Comparison of ENCODE assay signal across 6 mouse cellular contexts in genomic region chr14:46754371-46754770, GRCm38 (mm10). TPM values are rescaled to one million over a fixed set of nuclear protein-coding genes. Genes with fewer than 3 reads are reported as not detected.
DNase-seq lines count a peak whose midpoint lies in the region; TF ChIP-seq lines count a peak whose summit lies in the region.
"Not testable (repeated sequence)": the region's sequence is repeated elsewhere in the genome, so short reads cannot be mapped to it uniquely, and the experiment has no call there.

No protein-coding gene starts in this region.

- not testable (repeated sequence) for H3K27ac ChIP-seq in kidney, adult 2 months (ENCODE audit: insufficient read depth, low read depth, low read length)

- not testable (repeated sequence) for H3K4me3 ChIP-seq in kidney, adult 2 months (ENCODE audit: insufficient read depth, low read depth, low read length)

- not testable (repeated sequence) for TF ChIP-seq CTCF in kidney, adult 2 months (conservative IDR thresholded peaks at IDR 0.05; ENCODE audit: insufficient read depth, insufficient read length, low read depth, low read length)

- H3K36me3 ChIP-seq in kidney, adult 2 months (ENCODE audit: control insufficient read depth, insufficient read depth, low read length), result not testable (repeated sequence)

- WGBS in kidney, adult 2 months, result 65% methylated on average over 9 of the region's 10 CpGs

- H3K27me3 ChIP-seq in kidney, adult 2 months (replicated peaks; ENCODE audit: control insufficient read depth, insufficient read depth, low read length), result not testable (repeated sequence)

- H3K4me1 ChIP-seq in kidney, adult 2 months (ENCODE audit: control insufficient read depth, insufficient read depth, low read length), result not testable (repeated sequence)

- peak; percentile 40 for DNase-seq in ES-CJ7 (ENCODE audit: low read depth, low spot score)
- DNase-seq in ZHBTc4 (ENCODE audit: low read depth, low spot score), result peak; percentile 34
- peak; percentile 6 for DNase-seq in adrenal gland, postnatal 14 days
- peak; percentile 46 for DNase-seq in kidney, adult 11 months
- peak; percentile 30 for DNase-seq in kidney, adult 2 months
- DNase-seq in kidney, adult 9 months, result peak; percentile 56

- not testable (repeated sequence) for TF ChIP-seq POLR2A in kidney, adult 2 months (IDR thresholded peaks at IDR 0.05; ENCODE audit: low read depth, low read length)

RNA-seq across cellular contexts. Expression of gene Cdkn3, which starts 6.0 kb away (rescaled TPM):
- 7.6 and 8.2 TPM in 2 replicates for total RNA-seq in adrenal gland, postnatal 14 days (2021)
- polyA plus RNA-seq in kidney, adult 2 months (2012; rRNA removed), result 0.31 and 0.57 TPM in 2 replicates

RNA-seq across cellular contexts. Expression of gene Cnih1, which starts 33.8 kb away (rescaled TPM):
- total RNA-seq in adrenal gland, postnatal 14 days (2021), result 88.3 and 95.3 TPM in 2 replicates
- 66.1 and 71.4 TPM in 2 replicates for polyA plus RNA-seq in kidney, adult 2 months (2012; rRNA removed)

Comparison
In these comparisons a context has a peak if more than half of its experiments do, and no peak if none do; other contexts are left out.
1. DNase-seq: peak in every context shown above with its lines; median percentile 56 in kidney, adult 9 months; 46 in kidney, adult 11 months; 40 in ES-CJ7; 34 in ZHBTc4; 30 in kidney, adult 2 months; 6 in adrenal gland, postnatal 14 days.